Mouse (Mus musculus): Measurements from ENCODE around the gene Thy1. TPM values are rescaled to one million over a fixed set of nuclear protein-coding genes. Genes with fewer than 3 reads are reported as not detected.

Thy1 gene
- total and polyA plus RNA-seq, 2 experiments = 0.46 to 3.2 TPM

DNA sequence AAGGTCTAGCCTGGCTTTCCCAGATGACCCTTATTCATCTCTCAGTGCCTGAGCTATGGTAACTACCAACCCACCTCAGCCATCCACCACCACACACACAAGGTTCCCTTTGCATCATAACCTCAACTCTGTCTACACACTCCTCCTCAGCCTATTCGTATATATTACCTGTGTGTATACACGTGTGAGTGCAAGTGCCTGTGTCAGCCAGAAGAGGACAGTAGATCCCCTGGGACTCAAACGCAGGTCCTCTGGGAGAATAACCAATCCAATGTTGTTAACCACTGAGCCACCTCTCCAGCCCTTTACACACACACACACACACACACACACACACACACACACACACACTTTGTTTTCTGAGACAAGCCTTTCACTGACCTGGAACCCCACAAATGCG, 12.5 kb upstream of the Thy1 start:
- H3K27me3 ChIP-seq (ENCODE audit: control insufficient read depth, insufficient read depth, low read length) = peaks cover 3% of the 10 kb centered on the region; the same call in 1 of the 2 replicates
- no peak overlapping the region for H3K27ac ChIP-seq (replicated peaks; ENCODE audit: insufficient read depth, low read depth, low read length)
- no peak overlapping the region for H3K4me3 ChIP-seq (ENCODE audit: insufficient read depth, low read depth, low read length)
- 92% methylated on average over 4 of the region's 4 CpGs for WGBS
- H3K9ac ChIP-seq (ENCODE audit: low read depth, low read length) = no peak overlapping the region
- DNase-seq (ENCODE audit: extremely low read depth, low read depth, low spot score) = no peak
- H3K4me1 ChIP-seq (ENCODE audit: control insufficient read depth, insufficient read depth, low read length) = no peaks in the 10 kb centered on the region
- H3K79me2 ChIP-seq (ENCODE audit: control insufficient read depth, insufficient read depth, low read length) = no peaks in the 10 kb centered on the region
- no peaks in the 10 kb centered on the region for H3K36me3 ChIP-seq (ENCODE audit: control insufficient read depth, insufficient read depth, low read length)
- no peak for TF ChIP-seq CTCF (IDR thresholded peaks at IDR 0.05; ENCODE audit: low read depth, low read length)

DNA sequence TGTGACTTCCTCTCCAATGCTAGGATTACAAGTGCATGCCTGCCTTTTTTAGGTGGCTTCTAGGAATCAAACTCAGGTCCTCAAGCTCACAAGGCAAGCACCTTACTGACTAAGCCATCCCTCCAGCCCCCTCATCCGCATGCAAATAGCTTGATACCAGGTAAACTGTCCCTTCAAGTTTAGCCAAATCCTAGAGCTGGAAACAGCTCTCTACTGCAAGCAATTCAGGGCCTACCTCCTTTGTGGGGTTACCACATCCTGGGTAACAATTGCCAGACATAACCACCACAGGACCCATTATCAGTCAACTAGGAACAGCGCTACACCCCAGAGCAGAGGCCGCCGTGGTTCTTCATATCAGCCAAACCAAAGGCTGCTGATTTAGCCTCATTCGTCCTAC, 12.1 kb upstream of the Thy1 start:
- no peak overlapping the region for H3K9ac ChIP-seq (ENCODE audit: low read depth, low read length)
- TF ChIP-seq CTCF (IDR thresholded peaks at IDR 0.05; ENCODE audit: low read depth, low read length) (no peak), POLR2A (IDR thresholded peaks at IDR 0.05; ENCODE audit: extremely low read depth, insufficient read depth, low read length) (no peak)
- H3K4me3 ChIP-seq (ENCODE audit: insufficient read depth, low read depth, low read length) = no peak overlapping the region
- H3K27me3 ChIP-seq (ENCODE audit: control insufficient read depth, insufficient read depth, low read length) = peaks cover 3% of the 10 kb centered on the region; the same call in 1 of the 2 replicates
- H3K79me2 ChIP-seq (ENCODE audit: control insufficient read depth, insufficient read depth, low read length) = no peaks in the 10 kb centered on the region
- no peaks in the 10 kb centered on the region for H3K36me3 ChIP-seq (ENCODE audit: control insufficient read depth, insufficient read depth, low read length)
- no peak for DNase-seq (ENCODE audit: extremely low read depth, low read depth, low spot score)
- no peak overlapping the region for H3K27ac ChIP-seq (replicated peaks; ENCODE audit: insufficient read depth, low read depth, low read length)
- H3K4me1 ChIP-seq (ENCODE audit: control insufficient read depth, insufficient read depth, low read length) = no peaks in the 10 kb centered on the region
- WGBS = 83% methylated on average over 5 of the region's 5 CpGs

DNA sequence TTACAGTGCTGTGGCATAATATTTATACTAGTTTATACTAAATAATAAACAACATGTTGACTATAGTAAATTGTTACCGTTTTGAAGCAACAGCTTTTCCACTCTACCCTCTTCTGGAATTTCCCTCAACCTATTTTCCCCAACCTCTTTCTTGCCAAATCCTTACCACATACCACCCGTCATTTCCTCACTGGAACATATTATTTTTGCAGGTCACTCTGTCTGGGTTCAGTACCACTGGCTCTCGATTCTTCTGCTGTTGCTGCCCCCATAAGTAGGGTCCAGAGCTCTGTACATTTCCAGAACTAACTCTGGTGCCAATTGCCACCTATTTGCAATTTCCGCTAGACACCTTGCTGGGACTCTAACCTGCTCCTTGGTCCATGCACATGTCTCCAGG, 11.2 kb upstream of the Thy1 start:
- H3K27ac ChIP-seq (replicated peaks; ENCODE audit: insufficient read depth, low read depth, low read length) = no peak overlapping the region
- H3K4me3 ChIP-seq (ENCODE audit: insufficient read depth, low read depth, low read length) = no peak overlapping the region
- H3K27me3 ChIP-seq (ENCODE audit: control insufficient read depth, insufficient read depth, low read length) = peaks cover 3% of the 10 kb centered on the region; the same call in 1 of the 2 replicates
- H3K4me1 ChIP-seq (ENCODE audit: control insufficient read depth, insufficient read depth, low read length) = no peaks in the 10 kb centered on the region
- H3K9ac ChIP-seq (ENCODE audit: low read depth, low read length) = no peak overlapping the region
- H3K79me2 ChIP-seq (ENCODE audit: control insufficient read depth, insufficient read depth, low read length) = no peaks in the 10 kb centered on the region
- 74% methylated on average over 4 of the region's 4 CpGs for WGBS
- no peaks in the 10 kb centered on the region for H3K36me3 ChIP-seq (ENCODE audit: control insufficient read depth, insufficient read depth, low read length)
- TF ChIP-seq POLR2A (IDR thresholded peaks at IDR 0.05; ENCODE audit: extremely low read depth, insufficient read depth, low read length) = no peak
- TF ChIP-seq CTCF (IDR thresholded peaks at IDR 0.05; ENCODE audit: low read depth, low read length) = no peak
- no peak for DNase-seq (ENCODE audit: extremely low read depth, low read depth, low spot score)

DNA sequence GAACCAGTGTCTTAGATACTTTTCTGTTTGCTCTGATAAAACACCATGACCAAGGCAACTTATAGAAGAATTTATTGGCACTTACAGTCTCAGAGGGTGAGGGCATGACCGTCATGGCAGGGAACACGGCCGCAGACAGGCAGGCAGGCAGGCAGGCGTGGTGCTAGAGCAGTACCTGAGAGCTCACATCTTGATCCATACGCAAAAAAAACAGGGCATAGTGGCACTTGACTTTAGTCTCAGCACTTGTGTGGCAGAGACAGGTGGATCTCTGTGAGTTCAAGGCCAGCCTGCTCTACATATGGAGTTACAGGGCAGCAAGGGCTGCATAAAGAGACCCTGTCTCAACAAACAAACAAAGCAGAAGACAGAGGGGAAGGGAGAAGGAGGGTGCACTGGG, 9.9 kb upstream of the Thy1 start:
- no peak for TF ChIP-seq POLR2A (IDR thresholded peaks at IDR 0.05; ENCODE audit: extremely low read depth, insufficient read depth, low read length)
- no peak for TF ChIP-seq CTCF (IDR thresholded peaks at IDR 0.05; ENCODE audit: low read depth, low read length)
- Histone ChIP-seq H3K27ac (replicated peaks; ENCODE audit: insufficient read depth, low read depth, low read length) (no peak overlapping the region), H3K9ac (ENCODE audit: low read depth, low read length) (no peak overlapping the region), H3K36me3 (ENCODE audit: control insufficient read depth, insufficient read depth, low read length) (no peaks in the 10 kb centered on the region), H3K79me2 (ENCODE audit: control insufficient read depth, insufficient read depth, low read length) (no peaks in the 10 kb centered on the region), H3K4me3 (ENCODE audit: insufficient read depth, low read depth, low read length) (no peak overlapping the region), H3K4me1 (ENCODE audit: control insufficient read depth, insufficient read depth, low read length) (no peaks in the 10 kb centered on the region), H3K27me3 (ENCODE audit: control insufficient read depth, insufficient read depth, low read length) (peaks cover 3% of the 10 kb centered on the region; the same call in 1 of the 2 replicates)
- 93% methylated on average over 5 of the region's 5 CpGs for WGBS
- DNase-seq (ENCODE audit: extremely low read depth, low read depth, low spot score) = no peak

DNA sequence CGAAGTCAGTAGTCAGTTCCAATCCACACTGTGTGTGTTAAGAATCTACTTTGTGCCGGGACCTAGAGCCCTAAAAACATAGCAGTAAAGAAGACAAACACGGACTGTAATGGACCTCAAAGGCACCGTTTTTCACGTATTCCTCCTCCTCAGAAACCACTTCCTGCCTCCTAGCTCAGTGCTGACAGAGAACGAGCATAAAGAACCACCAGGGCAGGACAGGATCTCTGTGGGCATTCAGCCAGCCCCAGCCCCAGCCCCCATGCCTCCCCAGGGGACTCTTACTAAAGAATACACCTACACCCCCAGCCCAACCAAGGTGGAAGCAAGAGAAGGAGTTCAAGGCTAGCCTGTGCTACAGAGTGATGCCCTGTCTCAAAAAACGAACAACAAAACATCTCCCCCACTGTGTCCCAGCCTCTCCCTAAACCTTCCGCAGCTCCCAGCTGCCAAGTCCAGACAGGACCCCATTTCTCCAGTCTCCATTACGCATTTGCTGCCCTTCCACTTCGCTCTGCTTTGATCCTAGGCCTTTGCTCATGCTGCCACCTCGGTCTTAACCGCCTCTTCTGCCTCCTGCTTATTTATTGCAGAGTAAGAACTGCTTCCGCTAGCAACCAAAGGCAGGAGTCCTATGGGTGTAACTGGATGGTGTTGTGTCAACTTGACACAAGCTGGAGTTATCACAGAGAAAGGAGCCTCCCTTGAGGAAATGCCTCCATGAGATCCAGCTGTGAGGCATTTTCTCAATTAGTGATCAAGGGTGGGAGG, 9.0 kb upstream of the Thy1 start:
- H3K36me3 ChIP-seq (ENCODE audit: control insufficient read depth, insufficient read depth, low read length) = no peaks in the 10 kb centered on the region
- 64% methylated on average over 13 of the region's 13 CpGs for WGBS
- H3K79me2 ChIP-seq (ENCODE audit: control insufficient read depth, insufficient read depth, low read length) = no peaks in the 10 kb centered on the region
- peaks cover 3% of the 10 kb centered on the region; the same call in 1 of the 2 replicates for H3K27me3 ChIP-seq (ENCODE audit: control insufficient read depth, insufficient read depth, low read length)
- no peak overlapping the region for H3K9ac ChIP-seq (ENCODE audit: low read depth, low read length)
- TF ChIP-seq POLR2A (IDR thresholded peaks at IDR 0.05; ENCODE audit: extremely low read depth, insufficient read depth, low read length) (no peak), CTCF (IDR thresholded peaks at IDR 0.05; ENCODE audit: low read depth, low read length) (no peak)
- H3K4me1 ChIP-seq (ENCODE audit: control insufficient read depth, insufficient read depth, low read length) = no peaks in the 10 kb centered on the region
- DNase-seq (ENCODE audit: extremely low read depth, low read depth, low spot score) = no peak
- H3K27ac ChIP-seq (replicated peaks; ENCODE audit: insufficient read depth, low read depth, low read length) = no peak overlapping the region
- no peak overlapping the region for H3K4me3 ChIP-seq (ENCODE audit: insufficient read depth, low read depth, low read length)

DNA sequence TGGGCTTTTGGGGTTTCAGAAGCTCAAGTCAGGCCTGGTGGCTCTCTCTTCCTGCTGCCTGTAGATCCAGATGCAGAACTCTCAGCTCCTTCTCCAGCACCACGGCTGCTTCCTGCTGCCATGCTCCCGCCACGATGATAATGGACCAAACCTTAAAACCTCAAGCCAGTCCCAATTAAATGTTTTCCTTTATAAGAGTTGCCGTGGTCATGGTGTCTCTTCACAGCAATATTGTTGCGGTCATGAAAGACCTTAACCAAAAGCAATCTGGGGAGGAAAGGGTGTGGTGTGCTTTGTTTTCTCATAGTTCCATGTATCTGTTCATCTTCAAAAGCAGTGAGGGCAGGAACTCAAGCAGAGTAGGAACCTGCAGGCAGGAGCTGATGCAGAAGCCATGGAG, 6.1 kb upstream of the Thy1 start:
- Histone ChIP-seq H3K36me3 (ENCODE audit: control insufficient read depth, insufficient read depth, low read length) (no peaks in the 10 kb centered on the region), H3K4me3 (ENCODE audit: insufficient read depth, low read depth, low read length) (no peak overlapping the region), H3K4me1 (ENCODE audit: control insufficient read depth, insufficient read depth, low read length) (no peaks in the 10 kb centered on the region), H3K27ac (replicated peaks; ENCODE audit: insufficient read depth, low read depth, low read length) (no peak overlapping the region), H3K9ac (ENCODE audit: low read depth, low read length) (no peak overlapping the region), H3K79me2 (ENCODE audit: control insufficient read depth, insufficient read depth, low read length) (no peaks in the 10 kb centered on the region), H3K27me3 (ENCODE audit: control insufficient read depth, insufficient read depth, low read length) (peaks cover 3% of the 10 kb centered on the region; the same call in 1 of the 2 replicates)
- WGBS = 93% methylated on average over 5 of the region's 5 CpGs
- no peak for TF ChIP-seq CTCF (IDR thresholded peaks at IDR 0.05; ENCODE audit: low read depth, low read length)
- no peak for TF ChIP-seq POLR2A (IDR thresholded peaks at IDR 0.05; ENCODE audit: extremely low read depth, insufficient read depth, low read length)
- no peak for DNase-seq (ENCODE audit: extremely low read depth, low read depth, low spot score)
